In genomic region chr8:70905463-70905830, GRCm38 (mm10) we compare ENCODE assay signal across 9 mouse cellular contexts. TPM values are rescaled to one million over a fixed set of nuclear protein-coding genes. Genes with fewer than 3 reads are reported as not detected.
DNase-seq lines count a peak whose midpoint lies in the region; ATAC-seq and TF ChIP-seq lines count a peak whose summit lies in the region.
"Had no signal": no experiment of that assay in that cellular context is flagged by ENCODE, and none has a peak within 500 bp of the region (broad histone marks: within the 10 kb centered on the region; RNA-seq: fewer than 3 reads in every experiment).

No protein-coding gene starts in this region.

- intact Hi-C loops in heart, postnatal 36 days (cut with DNase I), result no loop called here
- intact Hi-C loops in gastrocnemius, postnatal 36 days (cut with DNase I), result no loop called here

- 9% methylated on average over 8 of the region's 8 CpGs for WGBS in heart, postnatal 0 days
- WGBS in hindbrain, embryonic 11.5 days, result 17% methylated on average over 8 of the region's 8 CpGs
- WGBS in midbrain, embryonic 13.5 days, result 21% methylated on average over 8 of the region's 8 CpGs

- peak overlapping the region; percentile 87 for H3K9ac ChIP-seq in heart, postnatal 0 days (replicated peaks; ENCODE audit: low read depth, low read length)
- H3K9ac ChIP-seq in hindbrain, embryonic 11.5 days (ENCODE audit: low read depth, low read length), result peak overlapping the region; percentile 72
- H3K9ac ChIP-seq in midbrain, embryonic 13.5 days (replicated peaks), result peak overlapping the region; percentile 95

- TF ChIP-seq CTCF in heart, postnatal 0 days (IDR thresholded peaks at IDR 0.05; ENCODE audit: low read depth), result no peak
- TF ChIP-seq CTCF in bone marrow macrophage, adult 2 months (IDR thresholded peaks at IDR 0.05; ENCODE audit: low read depth, low read length), result no peak

- H3K9me3 ChIP-seq in heart, postnatal 0 days (replicated peaks; ENCODE audit: control insufficient read depth, low read length), result no peaks in the 10 kb centered on the region
- no peaks in the 10 kb centered on the region for H3K9me3 ChIP-seq in hindbrain, embryonic 11.5 days (ENCODE audit: control insufficient read depth, low read length)
- no peaks in the 10 kb centered on the region for H3K9me3 ChIP-seq in midbrain, embryonic 13.5 days

- ATAC-seq in heart, postnatal 0 days (ENCODE audit: insufficient read depth, low read depth), result no peak
- ATAC-seq in hindbrain, embryonic 11.5 days (ENCODE audit: low FRiP score), result peak; percentile 68
- peak; percentile 64 for ATAC-seq in midbrain, embryonic 13.5 days

- H3K27me3 ChIP-seq in heart, postnatal 0 days (ENCODE audit: control insufficient read depth, insufficient read depth, low read length), result no peaks in the 10 kb centered on the region
- no peaks in the 10 kb centered on the region for H3K27me3 ChIP-seq in hindbrain, embryonic 11.5 days (ENCODE audit: control insufficient read depth, insufficient read depth, low read length)
- H3K27me3 ChIP-seq in midbrain, embryonic 13.5 days, result peaks cover 23% of the 10 kb centered on the region

- H3K27ac ChIP-seq in heart, postnatal 0 days (ENCODE audit: low read depth), result peak overlapping the region; percentile 84
- H3K27ac ChIP-seq in bone marrow macrophage, adult 2 months (ENCODE audit: insufficient read depth, low read depth, low read length), result peak overlapping the region; percentile 92
- 0 out of 2 replicates have a peak overlapping the region, but pooled peaks have one; percentile 89 for H3K27ac ChIP-seq in hindbrain, embryonic 11.5 days (ENCODE audit: low read depth, low read length)
- peak overlapping the region; percentile 88 for H3K27ac ChIP-seq in midbrain, embryonic 13.5 days

- peak overlapping the region; percentile 96 for H3K4me3 ChIP-seq in heart, postnatal 0 days (ENCODE audit: low read depth, low read length)
- peak overlapping the region; percentile 62 for H3K4me3 ChIP-seq in bone marrow macrophage, adult 2 months (ENCODE audit: insufficient read depth, low read length)
- H3K4me3 ChIP-seq in hindbrain, embryonic 11.5 days (ENCODE audit: low read depth, low read length), result peak overlapping the region; percentile 66
- peak overlapping the region; percentile 92 for H3K4me3 ChIP-seq in midbrain, embryonic 13.5 days (replicated peaks)

- TF ChIP-seq POLR2A in bone marrow macrophage, adult 2 months (IDR thresholded peaks at IDR 0.05; ENCODE audit: borderline replicate concordance, low read depth, low read length), result no peak

- DNase-seq in heart, postnatal 0 days (ENCODE audit: low spot score), result no peak
- DNase-seq in heart, postnatal 36 days, result no peak
- DNase-seq in hindbrain, embryonic 11.5 days (ENCODE audit: low spot score), result no peak
- no peak for DNase-seq in gastrocnemius, postnatal 36 days
- DNase-seq in gastrocnemius, postnatal 4 days (ENCODE audit: low spot score in 2 of 2), result no peak
- no peak for DNase-seq in right cerebral cortex, adult 18-20 months

- no peak for TF ChIP-seq EP300 in heart, postnatal 0 days (IDR thresholded peaks at IDR 0.05; ENCODE audit: low read depth)

- H3K4me2 ChIP-seq in heart, postnatal 0 days (ENCODE audit: low read depth, low read length), result peak overlapping the region; percentile 97
- peak overlapping the region; percentile 92 for H3K4me2 ChIP-seq in hindbrain, embryonic 11.5 days (replicated peaks; ENCODE audit: low read depth, low read length)
- peak overlapping the region; percentile 94 for H3K4me2 ChIP-seq in midbrain, embryonic 13.5 days (replicated peaks)

- H3K4me1 ChIP-seq in heart, postnatal 0 days (ENCODE audit: control insufficient read depth, insufficient read depth), result peaks cover 23% of the 10 kb centered on the region
- peaks cover 53% of the 10 kb centered on the region for H3K4me1 ChIP-seq in bone marrow macrophage, adult 2 months (ENCODE audit: control insufficient read depth, insufficient read depth, low read length)
- peaks cover 3% of the 10 kb centered on the region for H3K4me1 ChIP-seq in hindbrain, embryonic 11.5 days (replicated peaks; ENCODE audit: control insufficient read depth, insufficient read depth, low read length)
- peaks cover 19% of the 10 kb centered on the region for H3K4me1 ChIP-seq in midbrain, embryonic 13.5 days (replicated peaks)

- no peaks in the 10 kb centered on the region for H3K36me3 ChIP-seq in heart, postnatal 0 days (replicated peaks; ENCODE audit: control insufficient read depth, insufficient read depth, low read length)
- no peaks in the 10 kb centered on the region for H3K36me3 ChIP-seq in hindbrain, embryonic 11.5 days (ENCODE audit: control insufficient read depth, insufficient read depth, low read length)
- no peaks in the 10 kb centered on the region for H3K36me3 ChIP-seq in midbrain, embryonic 13.5 days

RNA-seq across cellular contexts. Expression of gene Map1s, which starts 0.3 kb away (rescaled TPM):
- total RNA-seq in heart, postnatal 0 days (2014; rRNA removed; ENCODE audit: low replicate concordance), result 32.6 and 35.6 TPM in 2 replicates
- polyA plus RNA-seq in heart, postnatal 0 days (2015; fragmentation: Nextera tagmentation; extraction: Ambion mirVana), result 21.4 and 24.9 TPM in 2 replicates
- total RNA-seq in heart, postnatal 36 days (2021), result 10 to 100 TPM; 18.1 to 20.3 TPM
- 37.3 and 44.2 TPM in 2 replicates for polyA plus RNA-seq in bone marrow macrophage, adult 2 months (2012; ENCODE audit: insufficient read depth, insufficient read length, missing spikeins)
- 32.3 and 34.3 TPM in 2 replicates for polyA plus RNA-seq in hindbrain, embryonic 11.5 days (2014; fragmentation: Nextera tagmentation; extraction: Ambion mirVana)
- 61.0 and 62.5 TPM in 2 replicates for polyA plus RNA-seq in midbrain, embryonic 13.5 days (2015; fragmentation: Nextera tagmentation; extraction: Ambion mirVana)
- 10 to 100 TPM in 1 of 2 experiments, 1 to 10 TPM in 1; 9.6 to 15.6 TPM for total RNA-seq in gastrocnemius, postnatal 36 days (2021)
- 10 to 100 TPM; 36.1 to 38.1 TPM for total RNA-seq in gastrocnemius, postnatal 4 days (2021)

RNA-seq across cellular contexts. Expression of gene Rpl18a, which starts 8.2 kb away (rescaled TPM):
- total RNA-seq in heart, postnatal 0 days (2014; rRNA removed; ENCODE audit: low replicate concordance), result 2,186 and 2,206 TPM in 2 replicates
- 2,523 and 2,655 TPM in 2 replicates for polyA plus RNA-seq in heart, postnatal 0 days (2015; fragmentation: Nextera tagmentation; extraction: Ambion mirVana)
- 100 to 1,000 TPM; 895 to 990 TPM for total RNA-seq in heart, postnatal 36 days (2021)
- polyA plus RNA-seq in bone marrow macrophage, adult 2 months (2012; ENCODE audit: insufficient read depth, insufficient read length, missing spikeins), result 1,719 and 1,824 TPM in 2 replicates
- 3,048 and 3,182 TPM in 2 replicates for polyA plus RNA-seq in hindbrain, embryonic 11.5 days (2014; fragmentation: Nextera tagmentation; extraction: Ambion mirVana)
- polyA plus RNA-seq in midbrain, embryonic 13.5 days (2015; fragmentation: Nextera tagmentation; extraction: Ambion mirVana), result 2,682 and 2,717 TPM in 2 replicates
- total RNA-seq in gastrocnemius, postnatal 36 days (2021), result 100 to 1,000 TPM; 802 to 969 TPM
- 1,000 to 10,000 TPM; 1,846 to 1,982 TPM for total RNA-seq in gastrocnemius, postnatal 4 days (2021)

RNA-seq across cellular contexts. Expression of gene Slc5a5, which starts 12.9 kb away (rescaled TPM):
- not detected in 2 replicates for total RNA-seq in heart, postnatal 0 days (2014; rRNA removed; ENCODE audit: low replicate concordance)
- 0.05 and 0.10 TPM in 2 replicates for polyA plus RNA-seq in heart, postnatal 0 days (2015; fragmentation: Nextera tagmentation; extraction: Ambion mirVana)
- total RNA-seq in heart, postnatal 36 days (2021), result not detected
- polyA plus RNA-seq in bone marrow macrophage, adult 2 months (2012; ENCODE audit: insufficient read depth, insufficient read length, missing spikeins), result not detected in 2 replicates
- 0.47 and 0.71 TPM in 2 replicates for polyA plus RNA-seq in hindbrain, embryonic 11.5 days (2014; fragmentation: Nextera tagmentation; extraction: Ambion mirVana)
- 0.67 and 0.73 TPM in 2 replicates for polyA plus RNA-seq in midbrain, embryonic 13.5 days (2015; fragmentation: Nextera tagmentation; extraction: Ambion mirVana)
- total RNA-seq in gastrocnemius, postnatal 36 days (2021), result under 1 TPM in 1 of 2 experiments, not detected in 1; 0.10 TPM
- total RNA-seq in gastrocnemius, postnatal 4 days (2021), result not detected
- polyA plus RNA-seq: inflammation-experienced regulatory T-cells, adult 6 months had no signal

RNA-seq across cellular contexts. Expression of gene Ccdc124, which starts 31.7 kb away (rescaled TPM):
- total RNA-seq in heart, postnatal 0 days (2014; rRNA removed; ENCODE audit: low replicate concordance), result 12.6 and 32.0 TPM in 2 replicates
- polyA plus RNA-seq in heart, postnatal 0 days (2015; fragmentation: Nextera tagmentation; extraction: Ambion mirVana), result 77.9 and 79.5 TPM in 2 replicates
- 10 to 100 TPM; 45.2 to 49.4 TPM for total RNA-seq in heart, postnatal 36 days (2021)
- 35.6 and 39.9 TPM in 2 replicates for polyA plus RNA-seq in bone marrow macrophage, adult 2 months (2012; ENCODE audit: insufficient read depth, insufficient read length, missing spikeins)
- 162 and 173 TPM in 2 replicates for polyA plus RNA-seq in hindbrain, embryonic 11.5 days (2014; fragmentation: Nextera tagmentation; extraction: Ambion mirVana)
- polyA plus RNA-seq in midbrain, embryonic 13.5 days (2015; fragmentation: Nextera tagmentation; extraction: Ambion mirVana), result 160 TPM in 2 replicates
- 10 to 100 TPM; 56.2 to 64.3 TPM for total RNA-seq in gastrocnemius, postnatal 36 days (2021)
- 10 to 100 TPM; 37.5 to 40.1 TPM for total RNA-seq in gastrocnemius, postnatal 4 days (2021)

RNA-seq across cellular contexts. Expression of gene Kcnn1, which starts 42.4 kb away (rescaled TPM):
- total RNA-seq in heart, postnatal 0 days (2014; rRNA removed; ENCODE audit: low replicate concordance), result 7.5 and 25.2 TPM in 2 replicates
- 3.4 TPM in 2 replicates for polyA plus RNA-seq in heart, postnatal 0 days (2015; fragmentation: Nextera tagmentation; extraction: Ambion mirVana)
- total RNA-seq in heart, postnatal 36 days (2021), result 10 to 100 TPM; 10.4 to 13.6 TPM
- 0.99 and 1.8 TPM in 2 replicates for polyA plus RNA-seq in bone marrow macrophage, adult 2 months (2012; ENCODE audit: insufficient read depth, insufficient read length, missing spikeins)
- 10.7 and 12.2 TPM in 2 replicates for polyA plus RNA-seq in hindbrain, embryonic 11.5 days (2014; fragmentation: Nextera tagmentation; extraction: Ambion mirVana)
- 19.6 and 26.9 TPM in 2 replicates for polyA plus RNA-seq in midbrain, embryonic 13.5 days (2015; fragmentation: Nextera tagmentation; extraction: Ambion mirVana)
- total RNA-seq in gastrocnemius, postnatal 36 days (2021), result 10 to 100 TPM; 12.8 to 18.3 TPM
- 1 to 10 TPM; 1.7 to 1.8 TPM for total RNA-seq in gastrocnemius, postnatal 4 days (2021)
- polyA plus RNA-seq: inflammation-experienced regulatory T-cells, adult 6 months had no signal
